In the genomic region with DNA sequence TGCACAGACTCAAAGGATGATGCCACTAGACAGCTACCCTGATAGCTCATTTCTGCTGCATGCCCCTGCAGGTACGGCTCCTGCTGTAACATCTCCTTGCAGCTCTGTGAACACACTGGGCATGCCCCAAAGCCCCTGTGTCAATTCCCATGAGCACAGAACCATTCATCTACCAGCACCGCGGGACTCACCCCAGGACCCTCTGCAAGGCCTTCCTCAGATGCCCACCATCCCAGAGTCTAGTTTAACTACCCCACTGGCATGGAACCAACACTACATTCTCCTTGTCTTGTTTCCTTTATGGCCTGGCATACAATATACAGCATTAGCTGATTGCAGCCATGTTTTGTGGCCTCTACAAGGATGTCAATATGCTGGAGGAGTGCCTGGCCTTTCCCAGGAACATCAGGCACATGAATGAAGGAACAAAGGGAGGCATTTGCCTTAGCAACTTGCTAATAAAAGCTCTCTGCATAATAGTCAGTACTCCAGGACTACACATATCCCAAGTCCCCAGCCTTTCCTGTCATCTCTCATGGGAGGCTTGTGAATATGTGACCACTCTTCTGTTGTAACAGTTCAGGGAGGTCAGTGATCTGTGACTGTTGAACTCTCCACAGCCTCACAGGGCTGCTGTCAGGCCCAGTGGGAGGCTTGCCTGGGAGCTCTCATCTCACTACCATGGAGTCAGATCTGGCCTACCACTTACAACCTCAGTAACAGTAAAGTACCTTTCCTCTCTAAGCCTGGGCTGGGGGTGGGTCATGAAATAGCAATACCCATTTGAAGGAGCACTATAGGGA, we compare ENCODE assay signal across 14 mouse cellular contexts.
A peak's percentile ranks its signal among the peaks of the same experiment; 100 is the strongest.
DNase-seq lines count a peak whose midpoint lies in the region; ATAC-seq and TF ChIP-seq lines count a peak whose summit lies in the region.
"Had no signal": no experiment of that assay in that cellular context is flagged by ENCODE, and none has a peak within 500 bp of the region (broad histone marks: within the 10 kb centered on the region; RNA-seq: fewer than 3 reads in every experiment).

No protein-coding gene starts in this region.

- H3K9ac ChIP-seq in kidney, embryonic 14.5 days (ENCODE audit: low read depth, low read length), result no peak overlapping the region
- no peak overlapping the region for H3K9ac ChIP-seq in liver, embryonic 15.5 days
- H3K9ac ChIP-seq: lung, embryonic 14.5 days had no signal

- no peak for ATAC-seq in kidney, embryonic 14.5 days (ENCODE audit: low FRiP score, low TSS enrichment)
- peak; percentile 57; the same call in 1 of the 2 replicates for ATAC-seq in liver, embryonic 15.5 days (ENCODE audit: insufficient read depth)
- no peak for ATAC-seq in erythroid progenitor cell, adult 5-6 weeks (replicated peaks; ENCODE audit: low FRiP score, poor library complexity, severe bottlenecking)

- no peaks in the 10 kb centered on the region for H3K36me3 ChIP-seq in kidney, embryonic 14.5 days (ENCODE audit: control insufficient read depth, insufficient read depth, low read length)
- no peaks in the 10 kb centered on the region for H3K36me3 ChIP-seq in liver, embryonic 15.5 days (replicated peaks)
- H3K36me3 ChIP-seq: midbrain, embryonic 12.5 days had no signal

- WGBS in cerebellum, adult 2 months, result 40% methylated on average over 3 of the region's 3 CpGs
- 85% methylated on average over 3 of the region's 3 CpGs for WGBS in kidney, embryonic 14.5 days
- WGBS in liver, embryonic 15.5 days (ENCODE audit: insufficient replicate concordance), result 83% methylated on average over 3 of the region's 3 CpGs

- no peak for DNase-seq in cerebellum, adult 2 months
- no peak for DNase-seq in cerebellum, adult 18-20 months
- peak; percentile 31 to 55 for DNase-seq in kidney, adult 8-10 months
- DNase-seq in cerebellum, postnatal 10 days, result peak; percentile 29 to 42
- no peak for DNase-seq in left cerebral cortex, adult 11 months (ENCODE audit: low spot score)
- DNase-seq: adrenal gland, postnatal 14 days; heart, postnatal 36 days; lung, embryonic 14.5 days; right cerebral cortex, adult 18-20 months; thymus, postnatal 4 days had no signal

- H3K4me3 ChIP-seq in cerebellum, adult 2 months (replicated peaks; ENCODE audit: insufficient read depth, low read depth, low read length), result no peak overlapping the region
- H3K4me3 ChIP-seq in kidney, embryonic 14.5 days (ENCODE audit: low read length), result no peak overlapping the region
- H3K4me3 ChIP-seq in liver, embryonic 15.5 days (replicated peaks), result no peak overlapping the region
- H3K4me3 ChIP-seq: midbrain, embryonic 12.5 days had no signal

- no peak overlapping the region for H3K4me2 ChIP-seq in kidney, embryonic 14.5 days (replicated peaks; ENCODE audit: low read depth, low read length)
- no peak overlapping the region for H3K4me2 ChIP-seq in liver, embryonic 15.5 days
- H3K4me2 ChIP-seq: lung, embryonic 14.5 days; midbrain, embryonic 12.5 days had no signal

- no peaks in the 10 kb centered on the region for H3K27me3 ChIP-seq in cerebellum, adult 2 months (ENCODE audit: control insufficient read depth, insufficient read depth, low read length)
- H3K27me3 ChIP-seq in kidney, embryonic 14.5 days (ENCODE audit: control insufficient read depth, insufficient read depth, low read length), result no peaks in the 10 kb centered on the region
- H3K27me3 ChIP-seq in liver, embryonic 15.5 days, result no peaks in the 10 kb centered on the region
- H3K27me3 ChIP-seq: midbrain, embryonic 12.5 days had no signal

- peaks cover 33% of the 10 kb centered on the region for H3K4me1 ChIP-seq in cerebellum, adult 2 months (ENCODE audit: control insufficient read depth, insufficient read depth, low read length)
- 0 out of 2 replicates have a peak, but pooled peaks cover 3% of the 10 kb centered on the region for H3K4me1 ChIP-seq in kidney, embryonic 14.5 days (ENCODE audit: control insufficient read depth, insufficient read depth, low read length)
- no peaks in the 10 kb centered on the region; the same call in none of the 2 replicates for H3K4me1 ChIP-seq in liver, embryonic 15.5 days (replicated peaks)

- TF ChIP-seq CTCF in cerebellum, adult 2 months (IDR thresholded peaks at IDR 0.05; ENCODE audit: borderline replicate concordance, insufficient read depth, low read depth, low read length), result no peak

- no peak for TF ChIP-seq POLR2A in cerebellum, adult 2 months (IDR thresholded peaks at IDR 0.05; ENCODE audit: borderline replicate concordance, insufficient read depth, low read length)

- peak overlapping the region; percentile 97 for H3K27ac ChIP-seq in cerebellum, adult 2 months (ENCODE audit: insufficient read depth, low read length)
- H3K27ac ChIP-seq in kidney, embryonic 14.5 days (ENCODE audit: low read depth, low read length), result no peak overlapping the region
- H3K27ac ChIP-seq in liver, embryonic 15.5 days (replicated peaks), result no peak overlapping the region
- H3K27ac ChIP-seq: midbrain, embryonic 12.5 days had no signal

- no peaks in the 10 kb centered on the region for H3K9me3 ChIP-seq in kidney, embryonic 14.5 days (ENCODE audit: control insufficient read depth, low read length)
- H3K9me3 ChIP-seq in liver, embryonic 15.5 days (replicated peaks), result no peaks in the 10 kb centered on the region
- H3K9me3 ChIP-seq: midbrain, embryonic 12.5 days had no signal

Comparison
In these comparisons a context has a peak if more than half of its experiments do, and no peak if none do; other contexts are left out.
1. DNase-seq: peak in kidney, adult 8-10 months (2 of 2) and cerebellum, postnatal 10 days (2 of 2); none in cerebellum, adult 2 months (0 of 2), cerebellum, adult 18-20 months (0 of 2) and left cerebral cortex, adult 11 months (single experiment).